Mouse (Mus musculus): Measurements from ENCODE around the gene Gadd45a. TPM values are rescaled to one million over a fixed set of nuclear protein-coding genes. Genes with fewer than 3 reads are reported as not detected.

Gene Gadd45a
- polyA plus RNA-seq (2017; shearing (Covaris generic)) = 30.0 TPM

GRCm38 (mm10) chr6:67036837-67037628 is at the start of gene Gadd45a:
TSS of gene Gadd45a (minus strand) at chr6:67037457.

Other genes starting within 250 kb of the Gadd45a start
- gene Vmn1r39, start 226.8 kb downstream of the Gadd45a start, polyA plus RNA-seq (2017; shearing (Covaris generic)) = not detected
- gene Gng12, start 141.1 kb downstream of the Gadd45a start, polyA plus RNA-seq (2017; shearing (Covaris generic)) = 10.2 TPM
- gene Serbp1, start 200.7 kb upstream of the Gadd45a start, polyA plus RNA-seq (2017; shearing (Covaris generic)) = 553 TPM